Comparison of ENCODE assay signal across 8 mouse cellular contexts in the genomic region with DNA sequence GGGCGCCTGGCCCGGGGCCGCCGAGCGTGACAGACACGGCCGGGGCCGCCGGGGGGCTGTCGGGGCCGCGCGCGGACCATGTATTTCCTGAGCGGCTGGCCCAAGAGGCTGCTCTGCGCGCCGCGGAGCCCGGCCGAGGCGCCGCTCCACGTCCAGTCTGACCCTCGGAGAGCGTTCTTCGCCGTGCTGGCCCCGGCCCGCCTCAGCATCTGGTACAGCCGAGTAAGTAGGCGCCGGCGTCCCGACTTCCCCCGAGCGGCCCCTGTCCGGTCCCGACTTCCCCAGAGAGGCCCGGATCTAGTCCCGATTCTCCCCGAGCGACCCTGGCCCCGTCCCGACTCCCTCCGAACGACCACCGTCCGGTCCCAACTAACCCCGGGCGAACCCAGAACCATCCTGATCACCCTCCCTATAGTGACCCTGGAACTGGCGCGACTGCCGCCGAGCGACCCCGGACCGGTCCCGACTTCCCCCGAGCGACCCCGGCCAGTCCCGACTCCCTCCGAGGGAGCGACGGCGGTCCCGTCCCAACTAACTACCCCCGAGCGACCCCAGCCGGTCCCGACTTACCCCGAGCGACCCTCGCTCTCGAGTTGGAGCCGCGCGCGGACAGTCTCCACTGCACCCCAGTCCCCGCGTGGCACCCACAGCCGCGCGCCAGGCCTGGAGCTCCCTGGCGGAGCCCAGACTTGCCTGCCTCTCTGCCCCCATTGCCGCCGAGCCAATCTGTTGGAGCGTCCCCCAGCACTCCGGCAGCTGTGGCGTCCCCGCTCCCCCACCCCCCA. TPM values are rescaled to one million over a fixed set of nuclear protein-coding genes. Genes with fewer than 3 reads are reported as not detected.
DNase-seq lines count a peak whose midpoint lies in the region; ATAC-seq and TF ChIP-seq lines count a peak whose summit lies in the region.

No protein-coding gene starts in this region.

- TF ChIP-seq POLR2A in lung, adult 2 months (IDR thresholded peaks at IDR 0.05; ENCODE audit: borderline replicate concordance, extremely low read depth, low read depth, low read length) = no peak

- no peak for TF ChIP-seq CTCF in lung, adult 2 months (IDR thresholded peaks at IDR 0.05; ENCODE audit: insufficient read depth, low read length)

- H3K36me3 ChIP-seq in embryonic facial prominence, embryonic 12.5 days = no peaks in the 10 kb centered on the region
- H3K36me3 ChIP-seq in heart, embryonic 13.5 days = peaks cover 10% of the 10 kb centered on the region; the same call in 1 of the 2 replicates
- no peaks in the 10 kb centered on the region for H3K36me3 ChIP-seq in neural tube, embryonic 15.5 days

- ATAC-seq in embryonic facial prominence, embryonic 12.5 days (ENCODE audit: insufficient number of reproducible peaks, insufficient read depth, low FRiP score, low TSS enrichment) = peak; percentile 66
- peak; percentile 48 for ATAC-seq in heart, embryonic 13.5 days (ENCODE audit: extremely low read depth, insufficient number of reproducible peaks, low FRiP score, low TSS enrichment)
- peak; percentile 83 for ATAC-seq in neural tube, embryonic 15.5 days (ENCODE audit: low FRiP score)

- under 1% methylated on average over 92 of the region's 92 CpGs for WGBS in embryonic facial prominence, embryonic 12.5 days
- under 1% methylated on average over 92 of the region's 92 CpGs for WGBS in heart, embryonic 13.5 days
- WGBS in lung, adult 2 months = under 1% methylated on average over 92 of the region's 92 CpGs
- WGBS in neural tube, embryonic 15.5 days = under 1% methylated on average over 87 of the region's 92 CpGs

- peak overlapping the region; percentile 97 for H3K27ac ChIP-seq in embryonic facial prominence, embryonic 12.5 days
- peak overlapping the region; percentile 96 for H3K27ac ChIP-seq in heart, embryonic 13.5 days (replicated peaks)
- H3K27ac ChIP-seq in neural tube, embryonic 15.5 days (replicated peaks) = peak overlapping the region; percentile 95

- H3K4me1 ChIP-seq in embryonic facial prominence, embryonic 12.5 days = peaks cover 6% of the 10 kb centered on the region; the same call in 1 of the 2 replicates
- peaks cover 24% of the 10 kb centered on the region for H3K4me1 ChIP-seq in heart, embryonic 13.5 days
- H3K4me1 ChIP-seq in lung, adult 2 months (ENCODE audit: control insufficient read depth, insufficient read depth, low read length) = peaks cover 9% of the 10 kb centered on the region
- H3K4me1 ChIP-seq in neural tube, embryonic 15.5 days = peaks cover 22% of the 10 kb centered on the region

- peak; percentile 34 to 44 for DNase-seq in CD8-positive naive resting alpha-beta T cell, adult 2 months (ENCODE audit: low read depth in 2 of 2, low spot score in 2 of 2)
- DNase-seq in adrenal gland, adult 2 months = peak; percentile 72
- peak; percentile 45 to 72 for DNase-seq in kidney, postnatal 25 days
- peak; percentile 64 for DNase-seq in lung, adult 2 months
- DNase-seq in urinary bladder, adult 2 months (ENCODE audit: low spot score) = peak; percentile 61

- peak overlapping the region; percentile 93 for H3K4me3 ChIP-seq in embryonic facial prominence, embryonic 12.5 days
- H3K4me3 ChIP-seq in heart, embryonic 13.5 days = peak overlapping the region; percentile 93
- H3K4me3 ChIP-seq in lung, adult 2 months (replicated peaks; ENCODE audit: extremely low read depth, low read depth, low read length) = peak overlapping the region; percentile 100
- peak overlapping the region; percentile 76 for H3K4me3 ChIP-seq in neural tube, embryonic 15.5 days (replicated peaks)

- H3K9me3 ChIP-seq in embryonic facial prominence, embryonic 12.5 days = no peaks in the 10 kb centered on the region
- no peaks in the 10 kb centered on the region for H3K9me3 ChIP-seq in heart, embryonic 13.5 days
- H3K9me3 ChIP-seq in neural tube, embryonic 15.5 days (replicated peaks) = no peaks in the 10 kb centered on the region

- H3K9ac ChIP-seq in embryonic facial prominence, embryonic 12.5 days = peak overlapping the region; percentile 95
- peak overlapping the region; percentile 97 for H3K9ac ChIP-seq in heart, embryonic 13.5 days
- H3K9ac ChIP-seq in neural tube, embryonic 15.5 days (replicated peaks) = peak overlapping the region; percentile 76

- peak overlapping the region; percentile 65 for H3K4me2 ChIP-seq in embryonic facial prominence, embryonic 12.5 days (replicated peaks)
- peak overlapping the region; percentile 79 for H3K4me2 ChIP-seq in heart, embryonic 13.5 days
- peak overlapping the region; percentile 84 for H3K4me2 ChIP-seq in neural tube, embryonic 15.5 days

- no peaks in the 10 kb centered on the region for H3K27me3 ChIP-seq in embryonic facial prominence, embryonic 12.5 days
- H3K27me3 ChIP-seq in heart, embryonic 13.5 days (replicated peaks) = no peaks in the 10 kb centered on the region
- H3K27me3 ChIP-seq in neural tube, embryonic 15.5 days (replicated peaks) = no peaks in the 10 kb centered on the region

RNA-seq across cellular contexts. Expression of a gene that starts 0.6 kb away (rescaled TPM):
- total RNA-seq in adrenal gland, adult 2 months (2021) = 10 to 100 TPM; 25.9 to 40.3 TPM
- 7.5 and 7.9 TPM in 2 replicates for polyA plus RNA-seq in adrenal gland, adult 2 months (2012; rRNA removed)
- polyA plus RNA-seq in embryonic facial prominence, embryonic 12.5 days (2016; fragmentation: Nextera tagmentation; extraction: Ambion mirVana) = 30.6 and 31.4 TPM in 2 replicates
- 6.5 and 6.7 TPM in 2 replicates for polyA plus RNA-seq in heart, embryonic 13.5 days (2015; fragmentation: Nextera tagmentation; extraction: Ambion mirVana)
- polyA plus RNA-seq in lung, adult 2 months (2012; rRNA removed) = 12.3 and 19.1 TPM in 2 replicates
- 13.8 and 14.6 TPM in 2 replicates for polyA plus RNA-seq in neural tube, embryonic 15.5 days (2015; fragmentation: Nextera tagmentation; extraction: Ambion mirVana)
- polyA plus RNA-seq in urinary bladder, adult 2 months (2012; rRNA removed) = 11.7 and 14.2 TPM in 2 replicates

Comparison
In these comparisons a context has a peak if more than half of its experiments do, and no peak if none do; other contexts are left out.
1. Peak in every context shown above with its lines: DNase-seq, ATAC-seq, H3K4me3 ChIP-seq and H3K27ac ChIP-seq.